Mouse (Mus musculus) gastrocnemius, postnatal 25 days (tissue): ENCODE results near the gene Efcab12. TPM values are rescaled to one million over a fixed set of nuclear protein-coding genes. Genes with fewer than 3 reads are reported as not detected.
A peak's percentile ranks its signal among the peaks of the same experiment; 100 is the strongest.
"Not testable (repeated sequence)": the region's sequence is repeated elsewhere in the genome, so short reads cannot be mapped to it uniquely, and the experiment has no call there.

Experiments
- DNase-seq: peaks from one replicate; pipeline ENCODE4 v3.0.0; 2022
- total RNA-seq, 2 experiments: library from RNA; stranded (reverse); gene quantifications; 1 replicate in 1 of 2; 2 replicates in 1 of 2; pipeline ENCODE4 v1.2.3; 2021

Efcab12 gene
- total RNA-seq, 2 experiments from 2014 or later, result 0.24 TPM; not detected in 1

DNA sequence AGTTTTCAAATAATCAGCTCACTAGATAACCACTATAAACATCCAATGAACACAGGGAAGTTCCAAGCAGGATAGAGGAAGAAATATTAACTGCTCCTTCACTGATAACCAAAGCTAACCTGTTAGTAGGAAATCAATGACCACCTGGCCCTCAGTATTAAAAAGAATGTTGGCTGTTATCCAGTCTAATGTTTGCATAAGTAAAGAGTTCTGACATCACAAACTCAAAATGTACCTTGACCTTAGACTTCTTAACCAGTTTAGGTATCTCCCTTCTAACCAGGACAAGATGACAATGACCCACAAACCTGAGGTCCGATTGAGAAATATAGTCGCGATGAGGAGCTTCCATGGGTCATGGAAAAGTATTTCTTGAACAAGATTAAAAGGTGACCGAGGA, 6.8 kb upstream of the Efcab12 start:
- no peak for DNase-seq

DNA sequence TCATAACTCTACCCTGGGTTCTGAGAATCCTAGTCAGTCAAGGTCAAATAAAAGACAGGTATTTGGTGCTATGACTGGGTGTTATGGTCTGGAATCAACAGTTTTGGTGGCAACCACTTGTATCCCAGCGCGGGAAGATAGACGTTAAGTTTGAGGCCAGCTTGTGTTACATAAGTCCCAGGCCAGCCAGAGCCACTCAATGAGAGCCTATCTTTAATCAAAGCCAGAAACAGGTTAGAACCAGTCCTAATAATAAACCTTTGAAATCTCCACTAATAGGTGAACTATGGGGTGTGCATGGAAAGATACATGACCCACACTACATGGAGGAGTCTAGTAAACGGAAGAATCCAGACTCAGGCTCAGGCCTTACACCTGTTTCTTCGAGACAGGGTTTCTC, 533 bp upstream of the Efcab12 start:
- DNase-seq, result no peak

DNA sequence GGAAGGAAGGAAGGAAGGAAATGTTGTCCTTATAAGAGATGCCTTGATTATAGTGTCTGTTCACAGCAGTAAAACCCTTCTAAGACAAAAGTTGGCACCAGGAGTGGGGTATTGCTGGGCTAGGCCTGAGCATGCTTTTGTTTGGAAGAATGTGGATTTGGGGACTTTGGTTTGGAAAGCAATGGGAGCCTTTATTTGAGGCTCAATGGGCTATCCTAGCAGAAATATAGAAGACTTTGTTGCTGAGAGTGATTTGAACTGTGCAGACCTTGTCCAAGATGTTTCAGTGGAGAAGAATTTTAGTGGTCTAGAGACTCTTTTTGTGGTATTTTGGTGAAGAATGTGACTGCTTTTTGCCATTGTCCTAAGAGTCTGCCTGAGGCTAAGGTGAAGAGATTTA, 4.4 kb downstream of the Efcab12 start:
- DNase-seq, result no peak

DNA sequence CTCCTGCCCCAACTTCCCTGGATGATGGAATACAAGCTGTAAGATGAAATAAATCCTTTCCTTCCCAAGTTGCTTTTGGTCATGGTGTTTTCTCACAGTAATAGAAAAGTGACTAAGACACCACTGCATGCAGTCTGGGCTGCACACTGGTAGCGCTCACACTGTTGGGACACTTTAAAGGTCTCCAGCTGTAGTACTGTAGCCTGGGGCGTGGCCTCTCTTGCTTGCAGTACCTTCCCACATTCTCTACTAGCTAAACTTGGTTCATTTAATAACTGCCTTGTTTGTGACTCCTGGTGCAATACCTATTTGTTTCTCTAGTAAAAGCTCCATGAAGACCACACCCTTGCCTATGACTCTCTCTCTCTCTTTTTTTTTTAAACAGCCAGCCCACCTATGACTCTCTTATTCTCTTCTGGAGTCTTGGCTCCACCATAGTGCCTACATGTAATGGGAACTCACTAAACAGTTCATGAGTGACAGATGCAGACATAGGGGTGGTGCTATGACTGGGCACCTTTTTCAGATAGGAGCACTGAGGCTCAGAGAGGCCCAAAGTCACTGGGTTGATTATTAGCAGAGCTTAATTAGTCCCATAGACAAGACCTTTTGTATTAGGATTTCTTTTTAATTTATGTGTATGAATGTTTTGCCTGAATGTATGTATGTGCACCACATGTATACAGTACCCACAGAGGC, 5.9 kb downstream of the Efcab12 start:
- DNase-seq, result no peak

DNA sequence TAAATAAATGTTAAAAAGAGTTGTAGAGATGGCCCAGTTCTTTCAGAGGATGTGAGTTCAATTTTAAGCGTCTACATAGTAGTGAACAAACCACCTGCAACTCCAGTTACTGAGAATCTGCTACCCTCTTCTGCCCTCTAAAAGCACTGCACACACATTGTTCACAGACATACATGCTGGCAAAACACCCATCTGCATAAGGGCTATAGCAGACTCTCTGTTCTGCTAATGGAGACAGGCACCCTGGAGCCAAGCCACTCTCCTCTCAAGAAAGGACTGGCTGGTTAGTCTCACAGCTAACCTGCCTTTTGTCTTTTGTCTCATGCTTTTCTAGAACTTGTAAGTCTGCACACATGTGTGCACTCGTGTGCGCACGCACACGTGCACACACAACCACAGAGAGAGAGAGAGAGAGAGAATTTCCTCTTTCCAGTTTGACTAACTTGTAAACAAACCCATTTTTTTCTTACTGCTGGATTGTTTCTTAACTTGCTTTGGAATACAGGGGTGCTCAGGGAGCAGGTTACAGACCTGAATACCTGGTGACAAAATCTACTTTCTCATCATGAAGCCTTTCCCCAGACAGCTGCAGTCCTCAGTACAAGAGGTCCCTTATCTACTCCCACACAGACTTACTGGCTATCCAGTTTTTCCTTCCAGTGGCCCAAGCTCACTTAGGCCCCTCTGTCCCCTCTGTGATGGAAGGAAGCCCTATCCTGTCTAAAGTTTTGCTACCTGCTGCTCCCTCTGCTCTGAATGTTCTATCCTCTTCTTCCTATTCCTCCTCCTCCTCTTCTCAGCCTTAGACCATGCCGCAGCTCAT, 7.2 kb downstream of the Efcab12 start:
- DNase-seq, result no peak

DNA sequence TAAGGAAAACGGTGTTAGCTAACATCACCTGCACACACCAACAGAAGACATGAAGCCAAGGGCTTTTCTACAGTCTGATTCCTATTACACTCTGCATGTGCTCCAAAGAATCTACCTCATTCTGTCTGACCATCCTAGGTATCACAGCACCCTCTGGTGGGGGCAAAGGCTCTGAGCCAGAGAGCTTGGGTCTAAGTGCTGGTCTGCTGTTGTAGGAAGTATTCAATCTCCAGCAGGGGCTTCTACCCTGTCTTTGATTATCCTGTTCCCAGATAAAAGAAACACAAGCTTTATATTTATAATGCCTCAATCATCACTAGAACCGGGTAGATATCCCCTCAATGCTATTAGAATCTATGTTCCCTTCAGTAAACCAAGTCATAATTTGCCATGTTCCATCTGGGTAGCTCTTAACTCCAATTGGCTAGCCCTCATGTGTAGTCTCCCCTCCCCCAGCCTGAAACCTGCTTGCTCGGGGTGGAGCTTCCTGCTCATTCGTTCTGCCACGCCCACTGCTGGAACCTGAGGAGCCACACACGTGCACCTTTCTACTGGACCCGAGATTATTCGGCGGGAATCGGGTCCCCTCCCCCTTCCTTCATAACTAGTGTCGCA, 14.3 kb downstream of the Efcab12 start:
- DNase-seq, result not testable (repeated sequence)

DNA sequence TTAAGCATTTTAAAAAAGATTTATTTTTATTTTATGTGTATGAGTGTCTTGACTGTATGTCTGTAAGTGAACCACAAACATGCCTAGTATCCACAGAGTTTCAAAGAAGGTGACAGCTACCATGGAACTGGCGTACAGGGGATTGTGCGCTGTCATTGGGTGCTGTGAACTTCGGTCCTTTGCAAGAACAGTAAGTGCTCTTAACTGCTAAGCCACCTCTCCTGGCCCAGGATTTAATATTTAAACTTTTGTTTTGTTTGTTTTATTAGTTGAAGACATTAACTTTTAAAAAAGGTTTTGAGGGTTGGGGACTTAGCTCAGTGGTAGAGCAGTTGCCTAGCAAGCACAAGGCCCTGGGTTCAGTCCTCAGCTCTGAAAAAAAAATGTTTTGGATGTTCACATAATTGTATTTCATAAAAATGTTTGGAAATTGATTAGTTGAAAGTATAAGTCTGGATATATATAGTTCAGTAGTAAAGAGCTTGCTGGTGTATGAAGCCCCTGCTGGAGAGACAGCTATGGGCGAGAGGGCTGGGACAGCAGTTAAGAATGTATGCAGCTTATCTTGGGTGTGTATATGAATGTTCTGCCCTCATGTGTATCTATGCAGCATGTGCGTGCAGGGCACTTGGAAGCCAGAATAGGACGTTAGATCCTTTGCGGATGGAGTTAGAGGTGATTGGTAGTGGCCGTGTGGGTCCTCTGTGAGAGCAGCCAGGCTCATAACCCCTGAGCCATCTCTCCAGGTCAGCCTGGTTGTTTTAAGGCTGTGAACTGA, 16.8 kb downstream of the Efcab12 start:
- no peak for DNase-seq

DNA sequence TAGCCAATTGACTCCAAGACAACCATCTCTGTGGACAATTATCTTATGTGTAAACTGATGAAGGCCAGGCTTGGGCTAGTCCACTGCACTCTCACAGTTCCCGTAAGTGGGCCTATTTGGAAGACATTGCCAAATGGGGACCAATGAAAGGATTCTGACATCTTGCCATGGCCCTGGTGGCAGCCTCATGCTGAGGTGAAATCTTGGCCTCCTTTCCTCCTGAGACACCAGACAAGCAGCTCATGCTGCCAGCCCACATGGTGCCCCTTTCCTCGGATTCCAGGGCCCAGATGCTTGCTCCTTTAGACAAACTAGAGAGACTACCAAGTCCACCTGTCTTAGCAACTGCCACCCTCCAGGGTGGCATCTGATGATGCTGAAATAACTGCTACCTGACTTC, 20.1 kb downstream of the Efcab12 start:
- DNase-seq, result no peak

DNA sequence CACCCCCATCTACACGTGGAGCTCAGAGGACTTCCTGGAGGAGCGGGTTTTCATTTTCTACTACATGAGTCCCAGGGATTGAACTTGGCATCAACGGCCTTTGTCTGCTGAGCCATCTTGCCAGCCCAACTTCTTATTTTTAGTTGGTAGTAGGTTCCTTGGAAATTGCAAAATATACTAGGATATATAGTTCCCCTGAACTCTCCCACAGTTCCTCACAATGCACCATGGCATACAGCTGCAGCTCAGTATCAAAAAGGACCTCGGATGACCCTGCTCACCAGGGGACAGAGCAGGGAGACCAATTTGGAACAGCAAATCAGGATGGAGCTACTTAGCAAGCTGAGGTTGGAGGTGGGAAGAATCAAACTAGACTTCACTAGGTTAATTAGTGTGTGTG, 23.2 kb downstream of the Efcab12 start:
- no peak for DNase-seq

DNA sequence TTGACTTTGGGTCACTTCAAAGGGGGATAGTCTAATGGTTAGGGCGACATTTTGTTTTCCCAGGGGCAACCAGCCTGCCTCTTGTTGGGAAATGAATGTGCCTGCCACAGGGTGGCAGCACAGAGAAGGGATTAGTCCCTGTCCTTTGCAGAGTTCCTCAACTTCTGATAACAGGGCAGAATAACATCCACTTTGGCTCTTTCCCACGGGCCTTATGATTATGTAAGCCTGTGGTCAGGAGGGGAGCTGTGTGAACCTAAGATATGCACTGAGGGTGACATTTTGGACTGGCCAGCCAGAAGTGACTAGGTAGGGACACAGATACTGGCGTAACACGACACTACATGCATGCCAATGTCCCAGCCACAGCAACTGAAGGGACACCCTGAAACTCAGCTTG, 24.1 kb downstream of the Efcab12 start:
- DNase-seq, result peak; percentile 68

DNA sequence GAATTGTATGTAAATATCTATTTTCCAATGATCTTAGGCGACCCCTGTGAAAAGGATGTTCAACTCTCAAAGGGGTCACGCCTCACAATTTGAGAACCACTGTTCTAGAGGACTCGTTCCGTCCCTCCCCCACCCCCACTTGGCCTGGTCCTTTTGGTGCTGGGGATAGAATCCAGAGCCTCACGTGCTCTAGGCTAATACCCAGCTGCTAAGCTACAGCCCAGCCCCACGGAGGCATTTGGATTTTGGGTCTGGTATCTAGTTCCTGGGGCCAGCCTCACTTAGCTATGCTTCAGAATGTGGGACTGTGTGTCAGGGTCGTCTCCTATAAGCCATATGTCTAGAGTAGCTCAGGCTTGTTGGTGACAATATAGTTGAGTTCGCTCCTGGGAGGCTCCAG, 26.6 kb downstream of the Efcab12 start:
- DNase-seq, result no peak

DNA sequence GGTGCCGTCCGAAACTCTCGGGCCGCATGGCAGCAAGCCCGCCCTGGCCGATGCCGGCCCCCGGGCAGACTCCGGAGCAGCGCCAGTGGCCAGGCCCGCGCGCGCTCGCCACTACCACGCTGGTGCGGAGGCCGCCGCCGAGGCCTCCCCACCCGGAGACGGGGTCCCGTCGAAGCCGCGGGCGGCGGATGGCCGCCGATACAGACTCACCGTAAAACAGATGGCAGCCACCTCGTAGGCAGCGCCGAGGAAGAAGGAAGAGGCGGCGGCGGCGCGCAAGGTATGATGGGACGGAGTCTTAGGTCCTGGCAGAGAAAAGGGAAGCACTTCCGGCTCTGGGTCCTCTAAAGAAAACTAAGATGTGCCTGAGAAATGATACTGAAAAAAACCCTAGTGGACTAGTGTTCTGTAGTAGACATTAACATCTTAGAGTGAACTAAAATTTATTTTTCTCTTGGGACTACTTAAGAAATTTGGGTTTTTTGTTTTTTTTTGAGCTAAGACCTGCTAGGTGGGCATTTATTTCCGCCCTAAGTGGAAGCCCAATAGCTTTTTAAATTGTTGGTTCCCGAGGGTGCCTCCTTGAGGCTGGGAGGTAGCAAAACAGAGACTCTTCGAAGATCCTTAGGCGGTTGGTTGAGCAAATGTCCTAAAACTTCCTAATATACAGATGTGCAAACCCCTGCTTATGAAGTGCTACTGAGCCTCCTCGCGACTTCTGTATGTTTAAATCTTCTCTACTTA, 29.6 kb downstream of the Efcab12 start, which contains the start of gene Rpl32:
Gene Rpl32 (minus strand): TSS at position 260 of the 744 bp plus-strand sequence.
- peak; percentile 81 for DNase-seq

DNA sequence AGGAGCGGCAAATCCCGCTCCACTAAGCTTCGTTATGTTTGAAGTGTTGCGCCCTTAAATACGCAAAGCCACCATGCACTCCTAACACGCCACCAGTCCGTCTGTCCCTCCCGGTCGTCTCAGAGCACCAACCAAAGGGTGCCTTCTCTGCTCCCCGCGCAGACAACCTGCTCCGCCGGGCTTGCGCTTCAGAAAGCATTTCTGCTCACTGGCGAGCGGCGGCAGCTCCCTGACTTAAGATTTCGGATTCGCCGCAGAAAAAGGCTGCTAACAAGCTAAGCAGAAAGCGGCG, 30.1 kb downstream of the Efcab12 start:
- DNase-seq, result no peak

DNA sequence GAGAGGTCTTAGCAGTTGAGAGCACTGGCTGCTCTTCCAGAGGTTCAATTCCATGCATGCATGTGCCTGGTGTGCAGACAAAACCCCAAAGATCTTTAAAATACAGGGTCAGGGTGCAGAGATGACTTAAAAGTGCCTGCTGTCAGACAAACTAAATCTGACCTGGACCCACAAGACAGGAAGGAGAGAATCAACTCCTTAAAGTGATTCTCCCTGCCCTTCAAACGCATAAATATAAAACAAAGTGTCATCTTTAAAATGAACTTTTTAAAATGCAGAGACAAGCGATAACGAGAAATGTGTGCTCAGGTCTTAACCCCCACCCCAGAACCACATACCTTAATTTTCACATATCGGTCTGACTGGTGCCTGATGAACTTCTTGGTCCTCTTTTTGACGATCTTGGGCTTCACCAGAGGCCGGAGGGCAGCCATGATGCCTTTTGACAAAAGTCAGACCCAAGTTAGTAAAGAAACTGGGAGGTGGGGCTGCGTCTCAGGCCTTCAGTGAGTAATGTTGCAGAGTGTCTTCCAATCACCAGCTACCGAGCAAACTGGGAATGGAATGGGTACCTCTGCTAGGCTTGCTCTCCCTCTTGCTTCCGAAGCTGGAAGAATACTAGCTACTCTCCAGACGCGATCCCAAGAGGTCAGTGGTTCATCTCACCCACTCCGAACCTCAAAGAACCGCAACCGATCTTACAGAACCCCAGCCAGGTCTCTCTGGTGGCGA, 30.6 kb downstream of the Efcab12 start:
- DNase-seq, result no peak

DNA sequence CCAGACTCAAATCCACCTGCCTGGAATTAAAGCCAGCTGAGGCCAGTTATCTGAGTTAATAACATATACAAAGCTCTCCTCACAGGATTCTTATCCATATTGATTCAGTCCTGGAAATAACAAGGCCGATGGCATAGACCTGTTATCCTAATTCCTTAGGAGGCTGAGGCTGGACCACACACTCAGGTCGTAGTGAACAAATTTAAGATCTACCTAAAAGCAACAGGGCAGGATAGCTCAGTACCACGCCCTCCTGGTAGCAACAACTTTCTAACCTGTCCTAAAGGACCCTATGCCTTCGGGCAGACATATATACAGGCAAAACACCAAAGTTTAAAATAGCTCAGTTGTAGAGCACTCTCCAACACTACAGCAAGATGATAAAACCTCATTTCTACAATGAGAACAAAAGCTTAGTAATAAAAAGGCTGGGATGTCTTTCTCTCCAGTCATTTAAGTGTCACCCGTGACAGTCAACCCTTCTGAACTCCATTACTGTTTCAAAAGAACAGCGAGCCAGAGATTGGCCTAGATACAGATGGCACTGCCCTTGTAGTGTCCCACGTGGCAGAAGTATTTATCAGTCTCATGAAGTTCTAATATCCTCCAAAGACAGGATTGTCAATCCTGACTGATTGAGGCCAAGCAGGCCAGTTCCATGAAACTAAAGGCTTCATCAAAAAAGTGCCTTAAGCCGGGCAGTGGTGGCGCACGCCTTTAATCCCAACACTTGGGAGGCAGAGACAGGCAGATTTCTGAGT, 33.6 kb downstream of the Efcab12 start:
- DNase-seq, result no peak

DNA sequence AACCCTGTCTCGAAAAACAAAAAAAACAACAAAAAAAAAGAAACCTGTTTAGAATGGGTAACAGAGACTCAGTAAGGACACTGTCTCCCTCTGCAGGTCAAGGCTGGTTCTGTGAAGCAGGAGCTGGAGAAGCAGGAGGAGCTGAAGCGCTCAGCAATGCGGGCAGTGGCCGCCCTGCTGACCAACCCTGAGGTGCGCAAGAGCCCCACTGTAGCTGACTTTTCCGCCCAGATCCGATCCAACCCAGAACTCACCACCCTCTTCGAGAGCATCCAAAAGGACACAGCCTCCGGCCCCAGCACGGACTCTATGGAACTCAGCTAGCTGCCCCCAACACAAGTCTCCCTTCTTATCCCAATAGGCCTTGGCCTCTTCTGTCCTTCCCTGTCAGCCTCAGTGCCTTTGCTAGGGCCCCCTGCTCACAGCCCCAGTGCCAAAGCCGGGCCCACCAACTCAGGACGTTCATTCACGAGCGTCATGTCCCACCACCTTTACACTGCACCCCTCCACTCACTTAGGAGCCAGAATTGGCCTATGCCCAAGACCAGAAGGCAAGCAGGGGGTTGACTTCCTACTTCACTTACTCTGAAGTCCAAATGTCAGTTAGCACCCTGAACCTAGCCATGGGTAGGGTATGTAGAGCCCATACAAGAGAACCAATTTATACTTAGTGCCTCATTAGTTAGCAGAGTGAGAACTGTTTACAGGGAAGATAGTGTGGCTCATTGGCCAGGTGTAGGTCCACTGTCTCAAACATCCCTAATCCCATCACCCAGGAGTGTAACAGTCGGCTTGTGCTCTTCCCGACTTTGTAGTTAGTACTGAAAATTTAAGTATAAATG, 34.5 kb downstream of the Efcab12 start:
- peak; percentile 41 for DNase-seq

DNA sequence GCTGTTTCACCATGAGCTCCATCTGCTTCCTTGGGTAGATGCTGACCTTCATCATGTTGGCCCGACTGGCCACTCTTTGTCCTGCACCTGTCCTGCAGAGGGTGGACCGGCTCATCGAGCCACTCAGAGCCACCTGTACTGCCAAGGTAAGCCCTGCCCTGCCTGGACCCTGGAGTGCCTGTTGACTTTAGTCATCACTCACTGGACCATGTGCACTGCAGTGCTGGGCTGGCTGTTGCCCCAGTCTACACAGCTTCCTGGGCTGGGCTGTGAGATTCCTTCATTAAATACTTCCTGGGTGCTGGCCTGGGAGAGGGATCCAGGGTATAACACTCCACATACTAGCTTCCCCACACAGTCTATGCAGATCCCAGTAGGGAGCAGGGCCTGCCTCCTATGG, 36.4 kb downstream of the Efcab12 start:
- no peak for DNase-seq

DNA sequence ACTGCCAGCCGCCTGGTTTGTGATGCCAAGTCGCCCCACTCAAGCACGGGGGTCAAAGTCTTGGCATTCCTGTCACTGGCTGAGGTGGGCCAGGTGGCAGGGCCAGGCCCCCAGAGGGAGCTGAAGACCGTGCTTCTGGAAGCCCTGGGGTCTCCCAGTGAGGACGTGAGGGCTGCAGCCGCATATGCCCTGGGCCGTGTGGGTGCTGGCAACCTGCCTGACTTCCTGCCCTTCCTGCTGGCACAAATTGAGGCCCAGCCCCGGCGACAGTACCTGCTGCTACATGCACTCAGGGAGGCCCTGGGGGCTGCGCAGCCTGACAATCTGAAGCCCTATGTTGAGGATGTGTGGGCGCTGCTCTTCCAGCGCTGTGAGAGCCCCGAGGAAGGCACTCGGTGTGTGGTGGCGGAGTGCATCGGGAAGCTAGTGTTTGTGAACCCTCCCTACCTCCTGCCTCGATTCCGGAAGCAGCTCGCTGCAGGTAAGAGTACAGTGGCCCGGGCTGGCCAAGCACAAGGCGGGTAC, 45.5 kb downstream of the Efcab12 start:
- DNase-seq, result no peak
